Mouse (Mus musculus) ES-E14 (cell line): Measurements from ENCODE around the gene Nup188.

Experiments used
- CHD2 ChIP-seq: IDR thresholded peaks from 2 replicates; pipeline ENCODE4 v1.6.1; 2014; ENCODE audit warnings: mild to moderate bottlenecking, low read depth, low read length, inconsistent platforms
- HCFC1 ChIP-seq: IDR thresholded peaks from 2 replicates; pipeline ENCODE4 v1.6.1; 2012; ENCODE audit warnings: low read length, inconsistent platforms, borderline replicate concordance; ENCODE audit not compliant: insufficient read depth
- MAFK ChIP-seq: IDR thresholded peaks from 2 replicates; pipeline ENCODE4 v1.6.1; 2014; ENCODE audit warnings: mild to moderate bottlenecking, low read depth, low read length, inconsistent platforms; ENCODE audit not compliant: insufficient read depth

- TF ChIP-seq MAFK (no peak), HCFC1 (no peak), CHD2 (no peak)
Measured at GRCm38 (mm10) chr2:30299966-30300365, 13.8 kb downstream of the Nup188 start.
